Mouse (Mus musculus) bone marrow macrophage, adult 2 months (primary cell): ENCODE measurements around the gene Slc35d2. TPM values are rescaled to one million over a fixed set of nuclear protein-coding genes. Genes with fewer than 3 reads are reported as not detected.

Experiments
- H3K27ac ChIP-seq: 2 replicates; pipeline ENCODE4 v1.5.1; 2012; ENCODE audit warnings: low read depth, low read length; ENCODE audit not compliant: insufficient read depth
- H3K4me1 ChIP-seq: 2 replicates; pipeline ENCODE4 v1.6.1; 2012; ENCODE audit warnings: low read length; ENCODE audit not compliant: control insufficient read depth, insufficient read depth
- H3K4me3 ChIP-seq: 2 replicates; pipeline ENCODE4 v1.5.1; 2012; ENCODE audit warnings: mild to moderate bottlenecking, low read length, moderate library complexity; ENCODE audit not compliant: insufficient read depth
- CTCF ChIP-seq: IDR thresholded peaks from 2 replicates; pipeline ENCODE4 v1.5.1; 2012; ENCODE audit warnings: low read depth, mild to moderate bottlenecking, low read length, moderate library complexity
- POLR2A ChIP-seq: IDR thresholded peaks from 2 replicates; pipeline ENCODE4 v1.6.1; 2012; ENCODE audit warnings: mild to moderate bottlenecking, low read depth, low read length, borderline replicate concordance
- polyA plus RNA-seq: library from polyadenylated mRNA; stranded (reverse); fragments of >200 nt; gene quantifications from 2 replicates; pipeline ENCODE4 v1.2.4, GENCODE M21; 2012; ENCODE audit not compliant: missing spikeins, insufficient read depth, insufficient read length

The Slc35d2 gene
- polyA plus RNA-seq, 1 experiment: 11.5 TPM

- Histone ChIP-seq H3K4me1 (peaks cover 16% of the 10 kb centered on the region), H3K27ac (peak overlapping the region; percentile 77), H3K4me3 (peak overlapping the region; percentile 54)
- TF ChIP-seq POLR2A: no peak
- no peak for TF ChIP-seq CTCF
Measured at GRCm38 (mm10) chr13:64153751-64154267, 24.6 kb upstream of the Slc35d2 start.

DNA sequence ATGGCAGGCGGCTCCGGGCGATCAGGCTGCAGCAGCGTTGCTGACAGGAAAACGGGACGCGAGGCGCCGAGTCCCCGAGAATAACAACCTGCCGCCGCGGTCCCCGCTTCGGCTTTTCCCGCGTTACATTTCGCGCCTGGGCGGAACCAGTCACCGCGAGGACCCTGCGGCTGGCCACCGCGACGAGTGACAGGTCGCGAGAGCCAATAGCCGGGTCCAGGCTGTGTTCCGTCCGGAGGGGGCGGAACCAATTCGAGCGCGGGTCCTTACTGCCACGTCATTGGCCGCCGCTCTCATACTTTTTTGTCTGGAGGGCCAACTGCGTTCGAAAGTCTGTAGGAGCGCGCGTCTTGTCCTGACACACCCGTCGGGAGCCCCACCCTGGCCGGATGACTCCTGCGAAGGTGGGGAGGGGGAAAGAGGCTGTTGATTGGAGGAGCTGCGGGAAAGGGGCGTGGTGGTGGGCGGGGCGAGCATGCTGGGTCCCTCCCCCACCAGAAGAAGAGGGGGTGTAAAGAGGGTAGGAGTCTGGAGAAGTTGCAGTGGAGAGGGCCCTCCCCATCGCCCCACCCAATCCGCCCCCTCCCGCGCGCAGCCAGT, 24.0 kb upstream of the Slc35d2 start, which contains the start of gene Zfp367:
Zfp367 (minus strand) TSS at position 120 of the 600 bp plus-strand sequence.
- TF ChIP-seq CTCF (no peak), POLR2A (no peak)
- Histone ChIP-seq H3K4me3 (peak within 1 kb of the TSS; percentile 92), H3K27ac (peak within 1 kb of the TSS; percentile 79), H3K4me1 (peaks cover 16% of the 10 kb centered on the region)

DNA sequence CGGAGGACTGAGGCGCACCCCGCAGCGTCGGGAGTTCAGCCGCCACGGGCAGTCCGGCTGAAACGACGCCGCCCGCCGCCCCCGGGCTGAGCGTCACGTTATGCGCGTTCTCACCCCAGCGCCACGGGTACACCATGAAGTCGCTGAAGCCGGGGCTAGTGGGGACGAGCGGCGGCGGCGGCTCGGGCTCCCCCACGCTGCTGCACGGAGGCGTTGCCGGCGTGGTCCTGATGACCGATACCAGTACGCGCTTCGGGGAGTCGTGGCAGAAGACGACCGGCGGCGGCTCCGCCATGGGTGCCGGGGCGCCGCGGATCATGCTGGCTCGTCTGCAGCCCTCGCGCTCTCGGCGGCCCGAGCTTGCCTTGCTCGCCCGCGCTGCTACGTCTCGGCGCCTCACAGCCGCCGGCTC, 23.5 kb upstream of the Slc35d2 start:
- H3K4me3 ChIP-seq: peak overlapping the region; percentile 92
- no peak for TF ChIP-seq CTCF
- TF ChIP-seq POLR2A: no peak
- peaks cover 16% of the 10 kb centered on the region for H3K4me1 ChIP-seq
- peak overlapping the region; percentile 79 for H3K27ac ChIP-seq

DNA sequence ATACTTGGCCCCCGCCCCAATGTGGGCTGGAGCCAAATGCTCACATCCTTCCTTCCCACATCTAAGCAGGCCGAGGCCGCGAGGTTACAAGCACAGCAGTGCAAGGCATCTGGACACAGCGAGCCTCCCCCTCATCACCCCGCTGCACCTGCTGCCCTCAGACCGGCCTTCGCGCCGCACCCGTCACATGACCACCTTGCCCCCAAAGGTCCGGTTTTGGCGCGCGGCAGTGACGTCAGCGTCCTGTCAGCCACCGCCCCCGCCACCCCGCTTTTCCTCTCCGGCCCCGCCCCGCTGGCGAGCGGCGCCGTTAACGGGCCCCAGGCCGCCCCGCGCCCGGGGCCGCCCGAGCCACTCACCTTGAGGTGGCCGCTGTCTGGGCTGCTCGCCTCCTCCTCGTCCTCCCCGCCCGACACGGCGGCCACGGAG, 23.1 kb upstream of the Slc35d2 start:
- Histone ChIP-seq H3K4me1 (peaks cover 16% of the 10 kb centered on the region), H3K27ac (peak overlapping the region; percentile 79), H3K4me3 (peak overlapping the region; percentile 92)
- TF ChIP-seq CTCF (no peak), POLR2A (no peak)

- Histone ChIP-seq H3K4me1 (peaks cover 16% of the 10 kb centered on the region), H3K27ac (no peak overlapping the region), H3K4me3 (no peak overlapping the region)
- TF ChIP-seq POLR2A: no peak
Measured at GRCm38 (mm10) chr13:64150121-64150520, 21.0 kb upstream of the Slc35d2 start.

DNA sequence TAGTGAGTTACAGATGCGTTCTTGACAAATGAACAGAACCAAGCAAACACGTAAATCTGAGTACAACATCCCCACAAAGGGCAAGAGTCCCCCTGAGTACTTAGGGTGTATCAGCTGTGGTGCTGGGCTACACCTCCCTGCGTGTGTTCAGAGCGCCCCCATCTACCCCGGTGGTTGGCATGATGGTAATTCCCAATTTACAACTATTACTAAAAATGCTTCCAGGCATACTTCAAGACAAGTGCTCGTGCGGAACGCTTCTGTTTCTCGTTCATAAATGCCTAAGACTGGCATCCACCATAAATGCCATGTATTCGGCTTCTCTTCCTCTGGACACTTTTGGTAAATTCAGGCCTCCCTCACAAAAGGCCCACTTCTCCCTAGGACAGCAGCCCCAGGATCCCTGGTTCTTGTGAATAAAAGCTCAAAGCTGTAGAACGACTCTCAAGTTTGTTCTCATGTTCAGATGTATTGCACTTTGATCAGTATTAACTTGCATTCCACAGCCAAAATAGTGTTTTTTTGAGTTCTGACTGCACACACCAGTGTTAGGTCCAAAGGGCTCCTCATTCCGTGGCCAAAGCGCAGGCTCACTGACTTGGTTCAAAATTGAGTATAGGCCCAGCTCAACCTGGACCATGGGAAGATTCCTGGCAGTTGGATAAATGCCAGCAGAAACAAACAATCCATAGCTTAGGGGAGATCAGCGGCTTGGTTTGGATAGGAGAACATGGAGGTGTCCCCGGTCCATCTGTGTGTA, 628 bp upstream of the Slc35d2 start:
- Histone ChIP-seq H3K4me1 (peaks cover 5% of the 10 kb centered on the region; the same call in 1 of the 2 replicates), H3K27ac (peak overlapping the region; percentile 55), H3K4me3 (peak overlapping the region; percentile 93)
- TF ChIP-seq CTCF (peak; percentile 60), POLR2A (no peak)

- H3K27ac ChIP-seq: no peak overlapping the region
- H3K4me3 ChIP-seq: no peak overlapping the region
- TF ChIP-seq POLR2A (no peak), CTCF (no peak)
- peaks cover 6% of the 10 kb centered on the region; the same call in 1 of the 2 replicates for H3K4me1 ChIP-seq
Measured at GRCm38 (mm10) chr13:64126316-64126715, 2.9 kb downstream of the Slc35d2 start.

DNA sequence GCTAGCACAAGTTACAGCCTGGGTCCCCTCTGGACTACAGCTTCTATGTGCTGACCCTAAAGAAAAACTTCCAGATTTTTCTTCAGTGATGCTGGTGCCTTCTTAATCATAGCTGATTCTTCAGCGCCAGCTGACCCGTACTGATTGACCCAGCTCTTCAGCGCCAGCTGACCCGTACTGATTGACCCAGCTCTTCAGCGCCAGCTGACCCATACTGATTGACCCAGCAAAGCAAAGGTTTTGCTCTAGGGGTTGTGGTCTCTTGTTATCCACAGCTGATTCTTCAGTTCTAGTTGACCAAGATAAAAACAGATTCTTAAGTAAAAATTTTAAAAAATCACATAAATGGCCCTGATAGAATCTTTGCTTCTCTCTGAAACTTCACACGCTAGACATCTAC, 4.3 kb downstream of the Slc35d2 start:
- H3K4me3 ChIP-seq: no peak overlapping the region
- H3K4me1 ChIP-seq: peaks cover 12% of the 10 kb centered on the region
- H3K27ac ChIP-seq: no peak overlapping the region
- no peak for TF ChIP-seq POLR2A
- no peak for TF ChIP-seq CTCF

- Histone ChIP-seq H3K4me1 (peaks cover 9% of the 10 kb centered on the region), H3K4me3 (no peak overlapping the region), H3K27ac (no peak overlapping the region)
- TF ChIP-seq CTCF: no peak
- no peak for TF ChIP-seq POLR2A
Measured at GRCm38 (mm10) chr13:64123491-64124188, 5.5 kb downstream of the Slc35d2 start.

- TF ChIP-seq CTCF: no peak
- no peak for TF ChIP-seq POLR2A
Measured at GRCm38 (mm10) chr13:64120760-64121159, 8.4 kb downstream of the Slc35d2 start.

More at GRCm38 (mm10) chr13:64120760-64121159, 8.4 kb downstream of the Slc35d2 start:
- Histone ChIP-seq H3K4me3 (no peak overlapping the region), H3K27ac (no peak overlapping the region), H3K4me1 (peaks cover 14% of the 10 kb centered on the region)
